Mouse (Mus musculus) intestine, embryonic 14.5 days (tissue): ENCODE data around the gene Hoxc8. TPM values are rescaled to one million over a fixed set of nuclear protein-coding genes. Genes with fewer than 3 reads are reported as not detected.

Experiments used
- ATAC-seq: fragments of 200-750 bp; cut with Nextera tagmentation; replicated peaks from 2 replicates; pipeline ENCODE4 v1.8.0; 2017; ENCODE audit warnings: low read depth, moderate number of reproducible peaks, moderate TSS enrichment, moderate library complexity; ENCODE audit not compliant: low FRiP score, low TSS enrichment
- DNase-seq: peaks from one replicate; pipeline ENCODE4 v3.0.0-alpha.2; 2018; ENCODE audit warnings: low spot score
- H3K27ac ChIP-seq: fragments of 300-500 bp; sonication (generic); 2 replicates; pipeline ENCODE4 v1.5.1; 2014; ENCODE audit warnings: low read depth, mild to moderate bottlenecking, control low read depth
- H3K27me3 ChIP-seq: fragments of 300-500 bp; sonication (generic); replicated peaks from 2 replicates; pipeline ENCODE4 v1.6.1; 2014; ENCODE audit warnings: low read length, control low read depth; ENCODE audit not compliant: control insufficient read depth, insufficient read depth
- H3K36me3 ChIP-seq: fragments of 300-500 bp; sonication (generic); 2 replicates; pipeline ENCODE4 v1.6.1; 2014; ENCODE audit warnings: low read length, control low read depth; ENCODE audit not compliant: control insufficient read depth, insufficient read depth
- H3K4me1 ChIP-seq: fragments of 300-500 bp; sonication (generic); replicated peaks from 2 replicates; pipeline ENCODE4 v1.6.1; 2014; ENCODE audit warnings: low read length, control low read depth, mixed read lengths; ENCODE audit not compliant: control insufficient read depth, insufficient read depth
- H3K4me2 ChIP-seq: fragments of 300-500 bp; sonication (generic); 2 replicates; pipeline ENCODE4 v1.6.1; 2014; ENCODE audit warnings: low read length
- H3K4me3 ChIP-seq: fragments of 300-500 bp; sonication (generic); 2 replicates; pipeline ENCODE4 v1.5.1; 2014; ENCODE audit warnings: low read depth, low read length, control low read depth, mixed read lengths
- H3K9ac ChIP-seq: fragments of 300-500 bp; sonication (generic); 2 replicates; pipeline ENCODE4 v1.6.1; 2014; ENCODE audit warnings: mild to moderate bottlenecking, low read length
- H3K9me3 ChIP-seq: fragments of 300-500 bp; sonication (generic); 2 replicates; pipeline ENCODE4 v1.6.1; 2016; ENCODE audit warnings: low read length, control low read depth; ENCODE audit not compliant: control insufficient read depth
- WGBS: fragments of 180-500 bp; shearing (Covaris S2); extraction: QIAGEN DNeasy Blood & Tissue Kit; methylation state at CpG from one replicate; pipeline ENCODE4 v1.1.7; 2014; 5-methylcytosine and 5-hydroxymethylcytosine counted together
- polyA plus RNA-seq: library from polyadenylated mRNA; unstranded; fragments of >200 nt; fragmentation: Nextera tagmentation; extraction: Ambion mirVana; gene quantifications from 2 replicates; pipeline ENCODE4 v1.2.1, GENCODE M21; 2014

The Hoxc8 gene
- polyA plus RNA-seq, 1 experiment from 2014 or later = 9.5 TPM

DNA sequence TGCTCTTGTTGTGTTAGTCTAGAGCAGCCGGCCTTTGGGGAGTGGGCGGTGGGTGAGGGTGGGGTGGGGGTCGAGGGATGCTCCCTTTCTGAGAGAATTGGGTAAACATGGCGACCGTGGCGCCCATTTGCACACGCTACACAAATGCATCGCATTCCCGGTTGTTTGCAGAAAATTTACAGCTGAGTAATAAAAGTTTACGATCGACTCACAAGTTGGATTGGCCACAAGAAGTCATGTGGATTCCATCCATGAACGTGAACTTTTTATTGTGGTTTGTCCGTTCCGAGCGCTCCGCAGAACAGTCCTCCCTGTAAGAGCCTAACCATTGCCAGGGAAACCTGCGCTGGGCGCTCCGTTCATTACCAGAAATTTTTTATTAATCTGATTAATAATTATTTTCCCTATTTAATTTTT, 7.5 kb downstream of the Hoxc8 start, which contains the start of gene Hoxc6:
Hoxc6 (plus strand) TSS at position 319 of the 417 bp plus-strand sequence.
- Histone ChIP-seq H3K9ac (peak within 1 kb of the TSS; percentile 68), H3K4me1 (no peaks in the 10 kb centered on the region; the same call in none of the 2 replicates), H3K4me2 (peak within 1 kb of the TSS; percentile 64), H3K27me3 (peaks cover 98% of the 10 kb centered on the region), H3K36me3 (no peaks in the 10 kb centered on the region), H3K4me3 (peak within 1 kb of the TSS; percentile 42), H3K27ac (peak within 1 kb of the TSS; percentile 87), H3K9me3 (no peaks in the 10 kb centered on the region)
- DNase-seq = no peak
- WGBS = under 1% methylated on average over 19 of the region's 19 CpGs
- ATAC-seq = peak; percentile 38

DNA sequence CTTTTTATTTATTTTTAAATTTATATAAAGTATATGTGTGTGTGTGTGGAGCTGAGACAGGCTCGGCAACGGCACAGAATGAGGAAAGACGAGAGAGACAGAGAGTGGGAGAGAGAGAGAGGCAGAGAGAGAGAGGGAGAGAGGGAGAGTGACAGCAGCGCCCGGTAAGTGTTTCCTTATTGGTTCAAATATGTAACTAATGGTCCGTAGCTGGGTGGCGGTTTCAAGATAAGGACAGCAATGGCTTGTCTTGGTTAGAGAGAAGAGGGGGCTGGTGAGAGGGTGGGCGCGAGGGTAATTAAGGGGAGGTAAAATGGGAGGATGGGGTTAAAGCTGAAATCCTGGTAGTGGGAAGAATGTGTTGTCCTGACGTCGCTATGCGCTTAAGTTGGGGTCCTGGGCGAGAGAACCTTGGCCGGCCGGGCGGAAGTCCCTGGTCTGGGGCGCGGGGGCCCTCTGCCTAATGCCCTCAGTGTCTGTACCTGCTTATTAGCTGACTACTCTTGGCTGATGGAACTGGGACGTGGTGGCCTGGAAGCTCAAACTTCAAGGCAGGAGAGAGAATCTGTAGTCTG, 8.3 kb downstream of the Hoxc8 start:
- DNase-seq (no peak), ATAC-seq (peak; percentile 25; the same call in 1 of the 2 replicates)
- H3K4me1 ChIP-seq = no peaks in the 10 kb centered on the region; the same call in none of the 2 replicates
- peak overlapping the region; percentile 68 for H3K9ac ChIP-seq
- H3K9me3 ChIP-seq = no peaks in the 10 kb centered on the region
- 1% methylated on average over 19 of the region's 19 CpGs for WGBS
- peak overlapping the region; percentile 42 for H3K4me3 ChIP-seq
- peaks cover 99% of the 10 kb centered on the region for H3K27me3 ChIP-seq
- peak overlapping the region; percentile 87 for H3K27ac ChIP-seq
- H3K36me3 ChIP-seq = no peaks in the 10 kb centered on the region
- H3K4me2 ChIP-seq = peak overlapping the region; percentile 64

DNA sequence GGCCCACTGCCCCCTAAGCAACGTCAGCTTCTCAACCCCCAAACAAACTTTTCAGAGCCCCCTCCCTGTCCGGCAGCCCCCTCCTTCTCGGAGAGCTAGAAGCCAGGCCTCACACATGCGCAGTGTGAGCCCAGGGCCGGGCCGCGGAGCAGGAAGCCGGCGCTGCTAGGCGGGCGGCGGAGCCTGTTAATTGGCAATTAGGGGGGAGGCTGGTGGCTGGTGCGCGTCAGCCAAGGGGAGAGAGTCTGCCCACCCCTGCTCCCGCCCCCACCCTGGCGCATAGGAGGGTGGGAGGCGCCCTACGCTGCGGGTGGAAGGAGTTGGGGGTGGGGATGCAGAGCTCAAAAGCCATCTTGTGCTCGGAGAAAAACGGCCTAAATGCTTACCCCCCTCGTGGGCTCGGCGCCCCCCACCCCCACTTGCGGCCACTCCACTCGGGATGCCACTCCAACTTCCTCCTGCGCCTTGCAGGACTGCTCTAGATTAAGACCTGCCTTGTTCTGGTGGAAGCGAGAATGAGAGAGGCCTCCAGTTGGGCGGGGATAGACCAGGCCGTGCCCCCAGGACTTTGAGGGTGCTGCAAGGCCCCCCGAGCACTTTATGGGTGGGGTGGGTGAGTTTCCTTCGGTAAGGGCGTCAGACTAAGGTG, 8.9 kb downstream of the Hoxc8 start:
- peak overlapping the region; percentile 87 for H3K27ac ChIP-seq
- ATAC-seq = peak; percentile 62; the same call in 1 of the 2 replicates
- no peak for DNase-seq

DNA sequence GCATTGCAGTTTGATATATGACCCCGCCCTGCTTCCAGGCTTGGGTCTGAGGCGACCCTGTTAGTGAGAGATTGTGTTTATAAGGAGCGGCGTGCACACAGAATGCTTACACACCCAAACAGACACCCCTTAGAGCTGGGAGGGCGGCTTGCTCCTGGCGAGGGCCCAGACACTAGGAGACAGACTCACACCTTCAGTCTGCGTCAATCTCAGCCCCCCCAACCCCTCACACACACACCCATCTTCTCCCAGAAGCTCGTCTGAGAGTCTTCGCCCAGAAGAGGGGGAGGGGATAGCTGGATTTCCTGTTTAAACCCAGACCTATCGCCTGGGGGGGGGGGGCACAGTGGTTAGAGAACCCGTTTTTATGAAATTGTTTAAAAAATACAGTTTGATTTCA, 9.5 kb downstream of the Hoxc8 start:
- H3K4me1 ChIP-seq = peaks cover under 1% of the 10 kb centered on the region
- peak overlapping the region; percentile 68 for H3K9ac ChIP-seq
- 0 out of 2 replicates have a peak, but pooled peaks have one; percentile 14 for ATAC-seq
- WGBS = 3% methylated on average over 11 of the region's 11 CpGs
- H3K9me3 ChIP-seq = no peaks in the 10 kb centered on the region
- H3K27me3 ChIP-seq = peaks cover 100% of the 10 kb centered on the region
- peak overlapping the region; percentile 42 for H3K4me3 ChIP-seq
- H3K36me3 ChIP-seq = no peaks in the 10 kb centered on the region
- H3K4me2 ChIP-seq = peak overlapping the region; percentile 64
- peak overlapping the region; percentile 87 for H3K27ac ChIP-seq
- no peak for DNase-seq

More for the DNA sequence above, 8.9 kb downstream of the Hoxc8 start:
- Histone ChIP-seq H3K27me3 (peaks cover 100% of the 10 kb centered on the region), H3K4me3 (peak overlapping the region; percentile 42), H3K9ac (peak overlapping the region; percentile 68), H3K4me2 (peak overlapping the region; percentile 64), H3K4me1 (no peaks in the 10 kb centered on the region; the same call in none of the 2 replicates), H3K36me3 (no peaks in the 10 kb centered on the region), H3K9me3 (no peaks in the 10 kb centered on the region)
- WGBS = 2% methylated on average over 33 of the region's 33 CpGs

DNA sequence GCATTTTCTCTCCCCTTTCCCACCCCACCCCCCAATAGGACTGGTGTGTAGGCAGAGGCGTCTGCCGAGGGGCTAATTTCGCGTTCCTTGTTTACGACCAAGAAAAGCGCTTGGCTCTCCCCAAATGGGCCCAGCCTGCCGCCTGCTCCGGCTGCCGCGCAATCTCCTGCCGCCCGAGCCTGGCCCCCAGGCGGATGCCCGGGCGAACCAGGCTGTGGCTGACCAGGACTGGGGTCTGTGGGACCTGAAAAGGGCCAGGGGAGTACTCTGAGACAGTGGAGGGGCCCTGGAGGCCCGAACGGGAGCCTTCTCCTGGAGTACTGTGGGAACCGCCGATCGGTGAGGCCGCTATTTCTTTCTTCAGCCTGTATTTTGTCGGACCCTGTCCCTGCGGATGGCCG, 10.1 kb downstream of the Hoxc8 start:
- ATAC-seq = no peak
- Histone ChIP-seq H3K27me3 (peaks cover 100% of the 10 kb centered on the region), H3K9me3 (no peaks in the 10 kb centered on the region), H3K4me2 (peak overlapping the region; percentile 64), H3K36me3 (no peaks in the 10 kb centered on the region), H3K4me3 (peak overlapping the region; percentile 42), H3K9ac (peak overlapping the region; percentile 68), H3K27ac (peak overlapping the region; percentile 87), H3K4me1 (peaks cover 4% of the 10 kb centered on the region)
- WGBS = 4% methylated on average over 24 of the region's 24 CpGs
- no peak for DNase-seq

DNA sequence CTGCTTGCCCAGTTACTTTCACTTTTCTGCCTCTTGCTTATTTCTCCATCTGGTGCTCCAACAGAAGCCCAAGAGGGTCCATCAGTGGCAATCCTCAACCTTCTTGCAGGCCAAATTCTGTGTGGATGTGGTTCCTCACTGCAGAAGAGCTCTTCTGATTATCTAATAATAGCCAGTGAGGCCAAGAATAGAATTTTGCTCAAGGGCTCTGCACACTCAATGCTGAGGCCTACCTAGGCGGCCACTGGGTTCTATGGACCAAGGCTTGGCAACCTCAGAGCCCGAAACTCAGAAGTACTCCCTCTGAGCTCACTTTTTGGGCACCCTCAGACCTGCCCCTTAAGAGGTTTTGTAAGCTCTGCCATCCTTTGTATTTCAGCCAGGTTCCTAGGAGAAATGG, 11.0 kb downstream of the Hoxc8 start:
- H3K27me3 ChIP-seq = peaks cover 100% of the 10 kb centered on the region
- WGBS = 46% methylated on average over 2 of the region's 2 CpGs
- H3K9ac ChIP-seq = peak overlapping the region; percentile 68
- H3K27ac ChIP-seq = peak overlapping the region; percentile 29
- H3K9me3 ChIP-seq = no peaks in the 10 kb centered on the region
- H3K4me1 ChIP-seq = peaks cover 10% of the 10 kb centered on the region
- no peak for ATAC-seq
- H3K36me3 ChIP-seq = no peaks in the 10 kb centered on the region
- peak overlapping the region; percentile 42; the same call in 1 of the 2 replicates for H3K4me3 ChIP-seq
- DNase-seq = no peak
- H3K4me2 ChIP-seq = peak overlapping the region; percentile 64

DNA sequence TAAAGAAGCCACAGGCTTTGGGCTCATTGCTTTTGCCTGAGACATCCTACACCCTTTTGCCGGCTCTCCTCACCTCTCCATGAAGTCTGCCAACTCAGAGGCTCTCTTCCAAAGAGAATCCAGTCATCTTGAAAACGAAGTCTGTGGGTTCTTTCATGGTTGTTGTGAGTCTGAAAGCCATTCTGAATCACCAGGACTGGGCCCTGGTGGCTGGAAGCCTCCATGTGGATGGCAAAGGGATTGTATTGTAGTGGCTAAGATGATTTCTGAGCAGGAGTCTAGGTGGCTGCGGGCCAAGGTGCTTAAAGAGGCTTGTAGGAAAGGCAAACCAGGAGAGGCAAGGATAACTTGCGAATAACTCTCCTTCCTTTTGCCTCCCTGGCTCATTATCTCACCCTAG, 11.7 kb downstream of the Hoxc8 start:
- Histone ChIP-seq H3K36me3 (no peaks in the 10 kb centered on the region), H3K27ac (peak overlapping the region; percentile 29; the same call in 1 of the 2 replicates), H3K27me3 (peaks cover 100% of the 10 kb centered on the region), H3K9ac (no peak overlapping the region), H3K4me1 (peaks cover 13% of the 10 kb centered on the region), H3K9me3 (no peaks in the 10 kb centered on the region), H3K4me2 (peak overlapping the region; percentile 64), H3K4me3 (peak overlapping the region; percentile 9; the same call in 1 of the 2 replicates)
- no peak for DNase-seq
- no peak for ATAC-seq
- 27% methylated on average over 4 of the region's 4 CpGs for WGBS

DNA sequence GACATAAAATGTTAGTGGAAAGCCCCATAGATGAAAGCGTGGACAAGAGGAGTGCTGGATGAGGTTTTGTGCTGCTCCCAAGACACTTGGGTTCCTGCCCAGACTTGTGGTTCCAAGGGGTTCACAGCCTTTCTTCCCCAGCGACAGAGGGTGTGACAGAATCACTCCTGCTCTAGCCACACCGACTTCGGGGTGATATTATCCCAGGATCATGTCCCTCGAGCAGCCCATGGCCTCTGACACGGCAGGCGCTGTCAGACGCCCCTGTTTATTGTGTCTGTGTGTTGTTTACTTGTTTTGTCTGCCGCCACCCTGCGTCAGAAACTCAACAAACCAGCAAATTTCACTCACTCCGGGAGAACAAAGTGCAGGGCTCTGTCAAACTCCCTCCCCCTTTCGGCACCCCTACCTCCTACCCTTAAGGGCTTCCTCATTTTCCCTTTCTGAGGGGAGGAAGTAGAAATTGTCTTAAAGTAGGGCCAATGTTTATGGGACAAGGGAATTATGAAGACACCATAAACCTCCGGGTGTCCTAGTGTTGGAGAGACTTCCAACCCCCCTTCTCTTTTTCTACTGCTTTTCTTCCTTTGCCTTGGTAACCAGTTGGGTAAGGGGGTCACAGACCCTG, 12.5 kb downstream of the Hoxc8 start:
- ATAC-seq (no peak), DNase-seq (no peak)
- peak overlapping the region; percentile 64 for H3K4me2 ChIP-seq
- peaks cover 21% of the 10 kb centered on the region for H3K4me1 ChIP-seq
- H3K9ac ChIP-seq = 0 out of 2 replicates have a peak overlapping the region, but pooled peaks have one; percentile 27
- H3K4me3 ChIP-seq = peak overlapping the region; percentile 8; the same call in 1 of the 2 replicates
- peak overlapping the region; percentile 29; the same call in 1 of the 2 replicates for H3K27ac ChIP-seq
- WGBS = 16% methylated on average over 13 of the region's 13 CpGs
- peaks cover 100% of the 10 kb centered on the region for H3K27me3 ChIP-seq
- no peaks in the 10 kb centered on the region for H3K36me3 ChIP-seq
- no peaks in the 10 kb centered on the region for H3K9me3 ChIP-seq
